Mouse (Mus musculus): ENCODE results near the gene Olfr680-ps1. TPM values are rescaled to one million over a fixed set of nuclear protein-coding genes. Genes with fewer than 3 reads are reported as not detected.
"Not testable (repeated sequence)": the region's sequence is repeated elsewhere in the genome, so short reads cannot be mapped to it uniquely, and the experiment has no call there.

Olfr680-ps1 gene
- total RNA-seq (2021) = not detected
- long read RNA-seq, experiment 1 = 0 reads
- long read RNA-seq, experiment 2 = 0 reads

- DNase-seq = not testable (repeated sequence)
Measured at GRCm38 (mm10) chr7:105092717-105093116, at the start of gene Olfr680-ps1. Gene Olfr680-ps1 (minus strand): TSS chr7:105092817.

- no peak for DNase-seq
Measured at GRCm38 (mm10) chr7:105141275-105141674, 48.7 kb upstream of the Olfr680-ps1 start.

- DNase-seq = no peak
Measured at GRCm38 (mm10) chr7:105116536-105116935, 23.9 kb upstream of the Olfr680-ps1 start, which contains the start of gene Olfr681. Gene Olfr681 (plus strand): TSS chr7:105116836.

GRCm38 (mm10) chr7:105080905-105081304 is 11.7 kb downstream of the Olfr680-ps1 start, which contains the start of gene Olfr679:
Gene Olfr679 (plus strand): TSS chr7:105081205.
- no peak for DNase-seq

GRCm38 (mm10) chr7:105064175-105064574 is 28.4 kb downstream of the Olfr680-ps1 start, which contains the start of gene Olfr678:
Gene Olfr678 (plus strand): TSS chr7:105064475.
- DNase-seq = no peak

GRCm38 (mm10) chr7:105058951-105059350 is 33.7 kb downstream of the Olfr680-ps1 start:
- no peak for DNase-seq

Other genes with a start within 250 kb of the Olfr680-ps1 start
- gene Usp17la, start 235.8 kb downstream of the Olfr680-ps1 start, total RNA-seq (2021) = not detected
- gene Olfr665, start 214.8 kb downstream of the Olfr680-ps1 start, total RNA-seq (2021) = not detected
- gene Olfr666, start 196.9 kb downstream of the Olfr680-ps1 start, total RNA-seq (2021) = not detected
- gene Olfr667, start 171.3 kb downstream of the Olfr680-ps1 start, total RNA-seq (2021) = not detected
- gene Olfr668, start 164.8 kb downstream of the Olfr680-ps1 start, total RNA-seq (2021) = not detected
- not detected for gene Olfr669, start 158.6 kb downstream of the Olfr680-ps1 start, total RNA-seq (2021)
- not detected for gene Olfr670, start 130.2 kb downstream of the Olfr680-ps1 start, total RNA-seq (2021)
- gene Olfr671, start 113.7 kb downstream of the Olfr680-ps1 start, total RNA-seq (2021) = not detected
- gene Olfr672, start 90.8 kb downstream of the Olfr680-ps1 start, total RNA-seq (2021) = not detected
- gene Olfr675, start 64.4 kb downstream of the Olfr680-ps1 start, total RNA-seq (2021) = not detected
- gene Olfr676, start 60.1 kb downstream of the Olfr680-ps1 start, total RNA-seq (2021) = not detected
- gene Olfr677, start 41.4 kb downstream of the Olfr680-ps1 start, total RNA-seq (2021) = not detected
- gene Olfr678, start 28.3 kb downstream of the Olfr680-ps1 start, total RNA-seq (2021) = not detected
- gene Olfr679, start 11.6 kb downstream of the Olfr680-ps1 start, total RNA-seq (2021) = not detected
- gene Olfr681, start 24.0 kb upstream of the Olfr680-ps1 start, total RNA-seq (2021) = not detected
- gene Olfr683, start 54.2 kb upstream of the Olfr680-ps1 start, total RNA-seq (2021) = not detected
- gene Olfr684, start 70.8 kb upstream of the Olfr680-ps1 start, total RNA-seq (2021) = not detected
- not detected for gene Olfr685, start 93.2 kb upstream of the Olfr680-ps1 start, total RNA-seq (2021)
- not detected for gene Olfr686, start 114.7 kb upstream of the Olfr680-ps1 start, total RNA-seq (2021)
- gene Olfr688, start 195.3 kb upstream of the Olfr680-ps1 start, total RNA-seq (2021) = not detected
- gene Olfr689, start 218.3 kb upstream of the Olfr680-ps1 start, total RNA-seq (2021) = not detected
- gene Olfr690, start 241.3 kb upstream of the Olfr680-ps1 start, total RNA-seq (2021) = not detected
- gene Olfr691, start 249.5 kb upstream of the Olfr680-ps1 start, total RNA-seq (2021) = not detected